Mouse (Mus musculus) frontal cortex, postnatal 25 days (tissue): ENCODE measurements around the gene Dlx4.

Source experiments
- DNase-seq, 2 experiments: peaks; one replicate each; pipeline ENCODE4 v3.0.0; 2022; ENCODE audit warnings: low spot score in 2 of 2

Dlx4 gene

DNA sequence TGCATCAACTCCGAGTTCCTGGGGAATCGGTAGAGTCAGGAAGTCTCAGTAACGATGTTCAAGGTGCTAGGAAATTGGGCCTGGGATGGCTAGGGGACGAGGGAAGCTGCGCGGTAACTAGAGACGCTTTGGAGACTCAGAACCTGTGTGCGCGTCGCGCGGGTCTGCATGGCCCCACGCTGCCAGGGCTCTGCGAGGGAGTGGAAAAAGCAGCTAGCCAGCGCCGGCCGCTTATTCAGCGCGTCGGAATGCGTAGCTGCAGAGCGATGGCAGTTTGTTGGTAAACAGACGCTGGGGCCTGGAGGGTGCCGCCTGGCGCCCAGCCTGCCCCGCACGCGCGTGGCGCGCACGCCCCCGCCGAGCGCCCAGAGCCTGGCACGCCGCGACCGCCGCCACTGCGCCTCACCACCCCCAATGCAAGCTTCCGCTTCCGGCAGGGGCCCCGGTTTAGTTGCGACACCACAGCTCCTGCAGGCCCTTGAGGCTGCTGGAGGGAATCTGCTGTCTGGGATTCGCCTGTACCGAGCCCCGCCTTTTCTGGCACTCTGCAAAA lies at the start of gene Dlx4:
Gene Dlx4, minus strand, starts transcription at position 413 of the 553 bp plus-strand sequence.
- no peak for DNase-seq

DNA sequence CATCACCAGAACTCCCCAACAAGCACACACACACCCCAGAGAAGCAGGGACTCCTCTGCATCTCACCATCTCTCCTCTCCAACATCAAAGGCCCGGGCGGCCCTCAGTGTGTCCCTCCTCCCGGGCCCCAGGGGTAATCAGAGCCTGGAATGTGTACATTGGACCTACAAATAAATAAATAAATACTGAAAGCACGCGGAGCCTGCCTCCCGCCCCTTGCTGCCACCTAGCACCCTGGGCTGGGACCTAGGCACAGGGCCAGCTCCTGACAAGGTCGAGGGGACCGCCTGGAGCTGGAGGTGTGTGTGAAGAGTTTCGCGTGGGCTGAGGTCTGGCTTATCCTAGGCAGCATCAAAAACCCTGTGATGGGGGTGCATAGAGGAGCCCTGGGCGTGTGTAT lies 43.8 kb upstream of the Dlx4 start:
- no peak for DNase-seq

DNA sequence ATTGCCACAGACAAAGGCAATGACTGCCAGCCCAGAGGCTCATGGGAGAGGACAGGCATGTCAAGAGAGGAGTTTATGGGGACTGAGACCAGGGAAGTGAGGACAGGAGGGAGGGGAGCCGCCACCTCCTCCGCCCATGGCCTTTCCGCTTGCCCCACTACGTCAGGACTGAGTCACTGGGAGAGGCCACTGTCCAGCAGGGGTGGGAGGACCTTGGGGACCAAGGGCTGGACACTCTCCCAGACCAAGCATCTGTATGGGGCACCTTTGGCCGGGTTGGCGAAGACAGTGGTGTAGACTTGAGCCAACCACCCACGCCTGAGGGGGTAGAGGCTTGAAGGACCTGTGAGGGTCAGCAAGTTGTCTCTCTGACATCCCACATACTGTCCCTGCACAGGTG lies 40.8 kb upstream of the Dlx4 start:
- DNase-seq, result no peak

- DNase-seq, result no peak
Observed at GRCm38 (mm10) chr11:95185700-95186099, 39.6 kb upstream of the Dlx4 start.

GRCm38 (mm10) chr11:95184561-95184960 lies 38.5 kb upstream of the Dlx4 start:
- no peak for DNase-seq

DNA sequence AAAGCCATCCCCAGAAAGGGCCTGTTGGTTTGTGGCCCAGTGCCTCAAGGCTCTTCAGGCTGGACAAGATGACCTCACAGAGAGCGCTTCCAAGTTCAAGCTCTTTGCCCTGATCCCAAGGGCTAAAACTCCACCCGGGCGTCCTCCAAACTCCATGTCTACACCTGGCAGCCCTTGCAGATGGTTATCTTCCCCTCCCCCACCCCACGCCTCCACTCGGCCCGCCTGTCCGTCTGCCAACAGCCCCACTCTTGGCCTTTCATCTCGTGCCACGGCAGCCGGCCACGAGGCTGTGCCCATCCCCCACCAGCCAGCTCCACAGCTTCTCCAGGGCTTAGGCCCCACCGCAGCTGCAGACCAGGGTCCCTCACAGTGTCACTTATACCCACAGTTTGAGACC lies 33.2 kb upstream of the Dlx4 start:
- no peak for DNase-seq

DNA sequence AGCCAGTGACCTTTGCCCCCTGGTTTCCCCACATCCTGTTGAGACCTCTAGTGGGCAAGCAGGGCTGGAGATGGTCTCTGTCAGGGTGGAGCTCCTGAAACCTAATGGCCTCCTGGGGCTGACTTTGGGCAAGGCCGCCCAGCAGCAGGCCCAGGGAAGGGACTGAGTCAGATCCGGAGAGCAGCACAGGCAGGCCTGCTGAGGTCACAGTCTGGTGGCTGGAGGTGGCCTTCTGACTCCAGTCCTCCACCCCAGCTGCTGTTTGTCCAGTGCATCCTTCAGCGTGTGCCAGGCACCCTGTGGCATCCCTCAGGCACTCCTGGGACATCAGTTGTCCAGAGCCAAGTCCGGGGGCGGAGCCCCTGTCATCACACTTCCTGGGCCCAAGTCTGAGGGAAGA lies 19.8 kb upstream of the Dlx4 start:
- DNase-seq, result no peak

- no peak for DNase-seq
Observed at GRCm38 (mm10) chr11:95161708-95162107, 15.6 kb upstream of the Dlx4 start.

DNA sequence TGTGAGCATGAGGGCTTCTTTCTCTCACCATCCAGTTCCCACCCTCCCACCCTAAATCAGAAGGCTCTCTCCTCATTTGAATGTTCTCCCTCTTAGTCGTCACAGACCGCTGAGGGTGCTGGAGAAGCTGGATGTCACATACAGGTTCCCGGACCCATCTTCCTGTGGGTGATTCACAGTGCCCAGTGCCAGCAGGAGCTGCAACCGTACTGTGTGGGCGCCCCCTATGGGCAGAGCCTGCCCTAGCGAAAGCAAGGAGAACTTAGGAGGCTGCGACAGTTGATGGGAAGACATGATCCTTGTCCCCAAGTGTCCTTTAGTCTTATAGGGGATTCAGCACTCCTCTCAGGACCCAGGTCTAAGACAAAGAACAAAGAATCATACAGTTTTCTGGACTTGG lies 14.6 kb upstream of the Dlx4 start:
- DNase-seq, result no peak

GRCm38 (mm10) chr11:95159763-95160371 lies 13.8 kb upstream of the Dlx4 start:
- no peak for DNase-seq

DNA sequence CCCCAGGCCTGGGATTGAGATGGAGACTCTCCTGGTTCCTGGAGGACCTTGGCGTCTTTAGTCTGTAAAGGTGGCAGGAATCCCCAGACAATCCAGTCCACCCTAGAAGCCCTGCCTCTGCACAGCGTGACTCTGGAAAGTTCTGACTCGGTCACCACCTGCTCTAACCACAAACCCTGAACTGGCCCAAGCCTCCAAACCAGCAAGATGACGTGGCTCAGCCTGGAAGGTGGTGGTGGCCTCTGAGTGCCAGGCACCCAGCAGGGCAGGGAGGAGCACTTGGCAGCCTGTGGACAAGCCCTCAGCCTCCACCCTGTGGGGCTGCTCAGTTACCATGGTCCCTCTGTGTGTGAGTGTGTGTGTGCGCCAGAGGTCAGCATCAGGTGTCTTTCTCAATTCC lies 11.8 kb upstream of the Dlx4 start:
- no peak for DNase-seq

- DNase-seq, result no peak
Observed at GRCm38 (mm10) chr11:95157356-95157755, 11.3 kb upstream of the Dlx4 start.

DNA sequence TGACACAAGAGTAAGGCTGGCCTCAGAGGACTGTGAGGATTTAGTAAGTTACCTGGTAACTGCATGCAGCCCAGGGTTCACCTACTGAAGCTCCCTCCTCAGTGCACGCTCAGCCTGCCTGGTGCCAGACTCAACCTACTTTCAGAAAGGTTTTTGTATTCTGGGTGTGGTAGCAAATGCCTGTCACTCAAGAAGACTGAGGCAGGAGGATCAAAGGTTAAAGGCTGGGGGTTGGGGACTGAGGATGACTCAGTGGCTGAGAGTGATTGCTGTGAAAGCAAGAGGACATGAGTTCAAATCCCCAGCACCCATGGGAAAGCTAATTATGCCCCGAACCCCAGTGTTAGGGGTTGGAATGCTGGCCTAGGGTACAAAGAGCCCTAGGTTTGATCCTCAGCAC lies 9.4 kb upstream of the Dlx4 start:
- DNase-seq, result no peak

DNA sequence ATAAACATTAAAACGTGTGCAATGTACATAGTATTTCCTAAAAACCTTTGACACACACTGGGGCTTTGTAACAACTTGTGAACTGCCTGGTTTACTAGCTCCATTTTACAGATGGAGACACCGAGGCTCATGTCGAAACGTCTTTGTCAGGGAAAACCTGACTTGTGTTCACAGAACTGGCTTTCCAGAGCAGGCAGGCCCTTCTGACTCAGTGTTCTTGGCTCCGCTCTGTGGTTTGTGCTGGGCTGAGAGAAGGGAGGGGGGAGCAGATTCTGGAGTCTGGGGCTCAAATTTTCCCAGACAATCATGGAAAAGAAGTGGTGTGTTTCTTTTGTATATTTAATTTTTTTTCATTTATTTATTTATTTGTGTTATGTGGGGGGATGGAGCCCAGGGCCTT lies 7.6 kb upstream of the Dlx4 start:
- no peak for DNase-seq

DNA sequence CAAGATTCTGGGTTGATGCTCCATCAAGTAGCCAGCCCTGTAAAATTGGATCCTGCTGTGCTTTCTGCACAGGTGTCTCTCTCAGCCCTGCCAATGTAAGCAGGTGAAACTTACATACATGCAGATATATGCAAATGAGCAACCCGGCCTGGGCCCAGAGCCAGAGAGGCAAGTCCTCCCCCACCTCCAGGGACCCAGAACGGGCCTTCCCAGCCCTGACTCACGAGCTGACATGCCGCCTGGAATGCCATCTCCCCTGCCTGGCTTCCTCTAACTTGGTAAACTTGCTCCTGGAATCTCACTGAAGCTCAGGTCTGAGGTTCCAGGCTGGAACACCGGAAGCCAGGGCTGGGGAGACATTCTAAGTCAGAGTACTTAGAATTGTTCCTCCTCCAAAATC lies 7.1 kb upstream of the Dlx4 start:
- no peak for DNase-seq

DNA sequence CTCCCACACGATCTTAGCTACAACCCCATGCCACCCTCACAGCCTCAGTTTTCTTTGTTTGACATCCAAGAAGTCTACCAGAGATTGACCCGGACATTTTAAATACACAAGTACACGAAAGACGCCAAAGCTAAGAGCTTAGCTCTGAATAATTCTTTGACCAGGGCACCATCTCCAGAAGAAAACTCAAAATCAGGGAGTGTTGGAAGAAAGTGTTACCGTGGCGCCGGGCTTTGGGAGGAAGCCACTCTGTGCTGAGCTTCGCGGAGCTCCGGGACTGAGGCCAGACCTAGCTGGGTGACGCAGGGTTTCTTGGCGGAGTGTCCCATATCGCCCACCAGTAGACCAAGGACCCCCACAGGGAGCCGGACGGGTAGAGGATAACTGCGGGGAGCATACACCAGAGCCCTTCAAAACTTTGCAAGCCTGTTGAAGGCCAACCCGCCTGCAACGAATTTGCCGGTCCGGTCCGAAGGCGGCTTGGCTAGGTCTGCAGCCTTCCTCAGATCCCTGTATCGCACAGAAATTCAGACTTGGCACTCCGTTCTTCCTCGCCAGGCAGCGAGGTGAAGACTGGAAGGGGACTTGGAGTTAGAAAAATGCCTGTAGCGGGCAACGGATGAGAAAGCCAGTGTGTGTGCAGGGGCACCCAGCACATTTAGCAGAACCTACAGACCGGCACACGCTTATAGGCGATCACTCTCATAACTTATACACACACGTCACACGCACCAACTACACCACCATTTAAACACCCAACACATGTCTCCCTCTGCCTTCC lies 4.4 kb upstream of the Dlx4 start:
- no peak for DNase-seq

DNA sequence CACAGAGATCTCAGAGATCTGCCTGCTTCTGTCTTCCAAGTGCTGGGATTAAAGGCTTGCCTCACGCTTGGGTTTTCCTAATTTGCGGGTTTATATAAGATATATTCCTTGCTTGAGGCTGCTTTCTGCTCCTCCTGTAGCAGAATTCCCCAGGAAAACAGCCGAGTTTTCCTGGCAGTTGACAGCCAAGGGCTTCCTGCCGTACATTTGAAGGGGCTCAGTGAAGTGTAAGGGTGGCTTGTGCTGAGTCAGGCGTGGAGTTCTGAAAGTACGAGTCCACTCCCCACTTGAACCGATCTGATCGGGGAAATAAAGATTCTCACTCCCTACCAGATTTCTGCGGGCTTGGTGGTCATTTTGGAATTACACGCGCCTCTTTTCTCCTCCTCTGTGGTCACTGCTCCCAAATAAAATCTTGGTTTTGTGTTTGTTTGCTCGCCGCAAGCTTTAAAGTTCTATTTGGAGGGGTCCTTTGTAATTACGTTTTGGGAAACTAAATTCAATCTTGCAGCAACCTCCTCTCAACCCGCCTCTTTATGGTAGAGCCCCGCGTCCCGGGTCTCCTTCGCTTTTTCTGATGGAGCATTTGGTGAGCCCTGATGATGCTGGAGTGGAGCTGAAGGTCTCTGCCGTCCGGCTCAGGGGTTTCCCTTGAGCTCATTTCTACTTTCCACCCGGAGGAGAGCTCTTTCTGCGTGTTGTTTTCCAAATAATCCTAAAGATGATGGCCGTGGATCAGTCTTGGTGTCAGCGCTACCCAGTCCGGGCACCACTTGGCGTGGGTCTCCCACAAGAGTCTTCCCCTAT lies 3.6 kb upstream of the Dlx4 start:
- no peak for DNase-seq

GRCm38 (mm10) chr11:95148754-95149153 lies 2.7 kb upstream of the Dlx4 start:
- DNase-seq, result no peak

DNA sequence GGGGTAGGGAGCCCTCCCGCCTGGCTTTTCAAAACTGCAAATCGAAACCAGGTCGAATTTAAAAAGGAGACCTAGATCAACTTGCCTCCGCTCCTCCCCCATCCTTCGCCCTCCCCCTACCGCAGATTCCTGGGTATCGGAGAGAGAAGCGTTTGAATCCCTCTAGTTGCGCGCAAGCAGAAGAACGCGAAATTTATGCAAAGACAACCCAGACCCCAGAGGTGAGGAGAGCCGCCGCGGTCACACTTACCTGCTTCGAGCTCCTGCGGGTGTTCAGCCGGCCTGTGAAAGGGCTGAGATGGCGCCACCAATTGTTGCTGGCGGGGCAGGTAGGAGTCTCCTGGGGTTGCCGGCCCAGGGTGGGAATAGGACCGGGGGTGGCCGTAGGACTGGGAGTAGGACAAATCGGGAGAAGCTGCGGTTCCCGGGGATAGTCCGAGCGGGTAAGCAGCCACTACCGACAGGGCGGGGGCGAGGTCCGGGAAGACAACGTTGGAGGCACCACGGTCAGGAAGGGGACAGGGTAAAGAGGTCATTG lies 1.0 kb downstream of the Dlx4 start:
- no peak for DNase-seq

GRCm38 (mm10) chr11:95144091-95144945 lies 1.7 kb downstream of the Dlx4 start:
- DNase-seq, result no peak

- DNase-seq, result no peak
Observed at GRCm38 (mm10) chr11:95143663-95144062, 2.4 kb downstream of the Dlx4 start.
